Mouse (Mus musculus) CH12.LX (cell line): ENCODE measurements around the gene Polr2g. TPM values are rescaled to one million over a fixed set of nuclear protein-coding genes. Genes with fewer than 3 reads are reported as not detected.

Experiments used
- DNase-seq: peaks from one replicate; pipeline ENCODE4 v3.0.0-alpha.2; 2013; ENCODE audit errors: extremely low read depth
- H3K27ac ChIP-seq: 2 replicates; pipeline ENCODE4 v1.5.1; 2012; ENCODE audit warnings: low read depth, mild to moderate bottlenecking, control low read depth, moderate library complexity; ENCODE audit not compliant: insufficient read depth
- H3K27me3 ChIP-seq: replicated peaks from 2 replicates; pipeline ENCODE3; 2012; ENCODE audit warnings: inconsistent platforms
- H3K36me3 ChIP-seq, 2 experiments: replicated peaks in 1 of 2; 2 replicates each; pipeline versions ENCODE3 to v1.6.1; 2012; ENCODE audit warnings: inconsistent platforms in 1 of 2, low read length in 1 of 2, mild to moderate bottlenecking in 1 of 2, mixed read lengths in 1 of 2, moderate library complexity in 1 of 2; ENCODE audit not compliant: control insufficient read depth in 1 of 2, insufficient read depth in 1 of 2
- H3K4me1 ChIP-seq, 2 experiments: 2 replicates each; pipeline ENCODE4 v1.6.1; 2012; ENCODE audit warnings: inconsistent platforms in 1 of 2, moderate library complexity in 1 of 2; ENCODE audit not compliant: insufficient read depth in 2 of 2, control insufficient read depth in 1 of 2
- H3K4me2 ChIP-seq: 2 replicates; pipeline ENCODE4 v1.6.1; 2012; ENCODE audit warnings: low read depth, mild to moderate bottlenecking, control low read depth; ENCODE audit not compliant: poor library complexity, insufficient read depth, severe bottlenecking
- H3K4me3 ChIP-seq, 3 experiments: fragments of 150-350 bp in 1 of 3; sonication (generic) in 1 of 3; replicated peaks in 1 of 3; 2 replicates each; pipeline versions ENCODE3 to v1.5.1; 2011 to 2012; ENCODE audit warnings: low read depth in 2 of 3, low read length in 2 of 3, mild to moderate bottlenecking in 2 of 3, moderate library complexity in 2 of 3, control low read depth in 1 of 3, improper control_type of control experiment in 1 of 3, inconsistent platforms in 1 of 3, mixed read lengths in 1 of 3; ENCODE audit not compliant: poor library complexity in 1 of 3
- H3K79me2 ChIP-seq: replicated peaks from 2 replicates; pipeline ENCODE4 v1.6.1; 2012; ENCODE audit warnings: mild to moderate bottlenecking, moderate library complexity; ENCODE audit not compliant: control insufficient read depth, poor library complexity, insufficient read depth, severe bottlenecking; ENCODE audit errors: extremely low read depth
- H3K9ac ChIP-seq: 2 replicates; pipeline ENCODE4 v1.6.1; 2012; ENCODE audit warnings: low read depth, mild to moderate bottlenecking, control low read depth, moderate library complexity; ENCODE audit not compliant: insufficient read depth
- H3K9me3 ChIP-seq: replicated peaks from 2 replicates; pipeline ENCODE3; 2012; ENCODE audit warnings: low read length, inconsistent platforms, mixed read lengths
- BHLHE40 ChIP-seq: IDR thresholded peaks from 2 replicates; pipeline ENCODE4 v1.6.1; 2011; ENCODE audit warnings: mild to moderate bottlenecking, low read depth, low read length, improper control_type of control experiment
- CHD2 ChIP-seq: IDR thresholded peaks from 2 replicates; pipeline ENCODE4 v1.6.1; 2011; ENCODE audit warnings: low read length, improper control_type of control experiment
- CTCF ChIP-seq, 2 experiments: IDR thresholded peaks in 1 of 2; conservative IDR thresholded peaks in 1 of 2; 2 replicates each; pipeline ENCODE4 v1.5.1; 2011 to 2012; ENCODE audit warnings: low read depth in 2 of 2, low read length in 2 of 2, improper control_type of control experiment in 1 of 2, inconsistent platforms in 1 of 2, mild to moderate bottlenecking in 1 of 2, moderate library complexity in 1 of 2
- ELF1 ChIP-seq: IDR thresholded peaks from 2 replicates; pipeline ENCODE4 v1.6.1; 2014; ENCODE audit warnings: low read depth, mild to moderate bottlenecking, inconsistent platforms, low read length, improper control_type of control experiment
- EP300 ChIP-seq: IDR thresholded peaks from 2 replicates; pipeline ENCODE4 v1.6.1; 2011; ENCODE audit warnings: low read length, improper control_type of control experiment
- ETS1 ChIP-seq: conservative IDR thresholded peaks from 2 replicates; pipeline ENCODE4 v1.6.1; 2012; ENCODE audit warnings: low read depth, mild to moderate bottlenecking, inconsistent platforms, low read length, improper control_type of control experiment, moderate library complexity
- HCFC1 ChIP-seq: IDR thresholded peaks from 2 replicates; pipeline ENCODE4 v1.6.1; 2012; ENCODE audit warnings: low read depth, mild to moderate bottlenecking, inconsistent platforms, low read length, improper control_type of control experiment
- IRF4 ChIP-seq: IDR thresholded peaks from 2 replicates; pipeline ENCODE4 v1.6.1; 2014; ENCODE audit warnings: low read depth, mild to moderate bottlenecking, inconsistent platforms, low read length, improper control_type of control experiment
- JUN ChIP-seq: IDR thresholded peaks from 2 replicates; pipeline ENCODE4 v1.6.1; 2011; ENCODE audit warnings: low read depth, mild to moderate bottlenecking, low read length, improper control_type of control experiment, moderate library complexity; ENCODE audit not compliant: insufficient read depth
- KAT2A ChIP-seq: IDR thresholded peaks from 2 replicates; pipeline ENCODE4 v1.6.1; 2012; ENCODE audit warnings: low read length, improper control_type of control experiment, inconsistent platforms; ENCODE audit not compliant: insufficient replicate concordance
- MAX ChIP-seq: IDR thresholded peaks from 2 replicates; pipeline ENCODE4 v1.6.1; 2011; ENCODE audit warnings: low read length, improper control_type of control experiment
- MAZ ChIP-seq: IDR thresholded peaks from 2 replicates; pipeline ENCODE4 v1.6.1; 2012; ENCODE audit warnings: low read depth, mild to moderate bottlenecking, inconsistent platforms, low read length, improper control_type of control experiment, moderate library complexity
- MEF2A ChIP-seq: IDR thresholded peaks from 2 replicates; pipeline ENCODE4 v1.6.1; 2014; ENCODE audit warnings: low read depth, mild to moderate bottlenecking, inconsistent platforms, low read length, improper control_type of control experiment, borderline replicate concordance
- MXI1 ChIP-seq: IDR thresholded peaks from 2 replicates; pipeline ENCODE4 v1.6.1; 2011; ENCODE audit warnings: mild to moderate bottlenecking, low read depth, low read length, improper control_type of control experiment
- MYC ChIP-seq: IDR thresholded peaks from 2 replicates; pipeline ENCODE4 v1.6.1; 2011; ENCODE audit warnings: low read depth, mild to moderate bottlenecking, improper control_type of control experiment, low read length
- NELFE ChIP-seq: IDR thresholded peaks from 2 replicates; pipeline ENCODE4 v1.6.1; 2011; ENCODE audit warnings: low read depth, low read length, improper control_type of control experiment
- NRF1 ChIP-seq: IDR thresholded peaks from 2 replicates; pipeline ENCODE4 v1.6.1; 2014; ENCODE audit warnings: low read depth, mild to moderate bottlenecking, inconsistent platforms, low read length, improper control_type of control experiment, moderate library complexity
- PAX5 ChIP-seq: IDR thresholded peaks from 2 replicates; pipeline ENCODE4 v1.6.1; 2012; ENCODE audit warnings: low read length, inconsistent platforms, mixed read lengths
- POLR2A ChIP-seq: IDR thresholded peaks from 2 replicates; pipeline ENCODE4 v1.6.1; 2011; ENCODE audit warnings: low read depth, mild to moderate bottlenecking, improper control_type of control experiment, low read length
- POLR2AphosphoS2 ChIP-seq: IDR thresholded peaks from 2 replicates; pipeline ENCODE4 v1.6.1; 2011; ENCODE audit warnings: low read depth, low read length, improper control_type of control experiment
- RAD21 ChIP-seq: IDR thresholded peaks from 2 replicates; pipeline ENCODE4 v1.6.1; 2011; ENCODE audit warnings: low read depth, mild to moderate bottlenecking, low read length, improper control_type of control experiment, moderate library complexity
- SIN3A ChIP-seq: IDR thresholded peaks from 2 replicates; pipeline ENCODE4 v1.6.1; 2012; ENCODE audit warnings: low read length, improper control_type of control experiment, inconsistent platforms
- TBP ChIP-seq: conservative IDR thresholded peaks from 2 replicates; pipeline ENCODE4 v1.6.1; 2011; ENCODE audit warnings: low read depth, low read length, improper control_type of control experiment
- TCF12 ChIP-seq: IDR thresholded peaks from 2 replicates; pipeline ENCODE4 v1.6.1; 2014; ENCODE audit warnings: low read depth, mild to moderate bottlenecking, inconsistent platforms, low read length, improper control_type of control experiment
- UBTF ChIP-seq: IDR thresholded peaks from 2 replicates; pipeline ENCODE4 v1.6.1; 2012; ENCODE audit warnings: low read depth, mild to moderate bottlenecking, inconsistent platforms, low read length, improper control_type of control experiment, moderate library complexity
- USF1 ChIP-seq: IDR thresholded peaks from 2 replicates; pipeline ENCODE4 v1.6.1; 2014; ENCODE audit warnings: low read depth, mild to moderate bottlenecking, inconsistent platforms, low read length, improper control_type of control experiment
- USF2 ChIP-seq: conservative IDR thresholded peaks from 2 replicates; pipeline ENCODE4 v1.6.1; 2011; ENCODE audit warnings: low read depth, low read length, improper control_type of control experiment
- ZC3H11A ChIP-seq: IDR thresholded peaks from 2 replicates; pipeline ENCODE4 v1.6.1; 2012; ENCODE audit warnings: low read depth, mild to moderate bottlenecking, inconsistent platforms, low read length, improper control_type of control experiment
- ZKSCAN1 ChIP-seq: IDR thresholded peaks from 2 replicates; pipeline ENCODE4 v1.6.1; 2012; ENCODE audit warnings: low read depth, inconsistent platforms, low read length, improper control_type of control experiment, borderline replicate concordance
- ZMIZ1 ChIP-seq: IDR thresholded peaks from 2 replicates; pipeline ENCODE4 v1.6.1; 2012; ENCODE audit warnings: low read depth, mild to moderate bottlenecking, inconsistent platforms, low read length, improper control_type of control experiment
- dilution Hi-C: fragments of 300-500 bp; cut with MboI; formaldehyde crosslinking; loops from 2 replicates; pipeline ENCODE4 v1.14.3; 2020; ENCODE audit warnings: low sequenced_read_pairs; ENCODE audit not compliant: extremely low pct_unique_long_range_greater_than_20kb, extremely low pct_ligation_motif_present
- in situ Hi-C: fragments of 300-500 bp; cut with MboI; formaldehyde crosslinking; loops from 3 replicates; pipeline ENCODE4 v1.14.3; 2019; ENCODE audit warnings: low sequenced_read_pairs, low pct_ligation_motif_present, low pct_unique_long_range_greater_than_20kb, mixed read lengths
- polyA plus RNA-seq: library from polyadenylated mRNA; unstranded; fragments of >175 nt; gene quantifications from 2 replicates; pipeline ENCODE4 v1.2.1, GENCODE M21; 2012; ENCODE audit warnings: low read depth; ENCODE audit not compliant: insufficient read length
- total RNA-seq, 2 experiments: library from RNA; depleted of rRNA; stranded (reverse); fragments of 300-350 nt in 1 of 2; fragments of >200 nt in 1 of 2; gene quantifications; 2 replicates each; pipeline ENCODE4 v1.2.3; 2012 to 2014

Gene Polr2g
- total and polyA plus RNA-seq, 3 experiments, result 148 to 173 (median 157) TPM

GRCm38 (mm10) chr19:8838041-8838730 is 39.8 kb upstream of the Polr2g start:
- H3K27me3 ChIP-seq, result no peaks in the 10 kb centered on the region
- no peak for TF ChIP-seq EP300
- no peak for TF ChIP-seq MXI1
- TF ChIP-seq MAZ, result no peak
- no peak for TF ChIP-seq PAX5
- no peak for TF ChIP-seq MEF2A
- TF ChIP-seq CHD2, result no peak
- no peak for TF ChIP-seq USF2
- TF ChIP-seq SIN3A, result no peak
- no peak for TF ChIP-seq NRF1
- TF ChIP-seq TCF12, result no peak
- TF ChIP-seq USF1, result no peak
- TF ChIP-seq ZKSCAN1, result no peak
- TF ChIP-seq ZMIZ1, result no peak
- no peak for TF ChIP-seq ZC3H11A
- no peak for TF ChIP-seq KAT2A
- TF ChIP-seq CTCF (conservative IDR thresholded peaks at IDR 0.05 in 1 of 2, IDR thresholded peaks at IDR 0.05 in 1 of 2; ENCODE audit: low read depth in 2 of 2, low read length in 2 of 2), result no peak
- no peak for TF ChIP-seq ETS1
- TF ChIP-seq JUN, result no peak
- H3K9me3 ChIP-seq, result no peaks in the 10 kb centered on the region
- peak overlapping the region; percentile 56 to 65 (median 62) for H3K4me3 ChIP-seq
- peak overlapping the region; percentile 96 for H3K4me2 ChIP-seq
- peak overlapping the region; percentile 92 for H3K27ac ChIP-seq
- H3K79me2 ChIP-seq, result peaks cover 20% of the 10 kb centered on the region
- peak overlapping the region; percentile 75 for H3K9ac ChIP-seq
- no peak for DNase-seq
- peaks cover 11 to 45% of the 10 kb centered on the region in 2 experiments for H3K4me1 ChIP-seq
- dilution Hi-C loops, result no loop called here
- H3K36me3 ChIP-seq, result peaks cover 17 to 53% of the 10 kb centered on the region in 2 experiments
- in situ Hi-C loops, result loop anchor here (25.0 kb wide), 1 partner anchor 1024 kb away; no protein-coding TSS in a partner anchor

GRCm38 (mm10) chr19:8837251-8837791 is 38.9 kb upstream of the Polr2g start, which contains the start of gene Bscl2:
Gene Bscl2, plus strand, starts transcription at chr19:8837467.
- peak; percentile 72 for DNase-seq
- H3K27me3 ChIP-seq, result no peaks in the 10 kb centered on the region
- H3K79me2 ChIP-seq, result peaks cover 20% of the 10 kb centered on the region
- H3K27ac ChIP-seq, result peak within 1 kb of the TSS; percentile 92
- H3K9ac ChIP-seq, result peak within 1 kb of the TSS; percentile 75
- H3K9me3 ChIP-seq, result no peaks in the 10 kb centered on the region
- peaks cover 20 to 53% of the 10 kb centered on the region in 2 experiments for H3K36me3 ChIP-seq
- H3K4me2 ChIP-seq, result peak within 1 kb of the TSS; percentile 96
- H3K4me3 ChIP-seq, result peak within 1 kb of the TSS; percentile 56 to 65 (median 62)
- in situ Hi-C loops (loop anchor here (25.0 kb wide), 1 partner anchor 1025 kb away; no protein-coding TSS in a partner anchor), dilution Hi-C loops (no loop called here)
- peaks cover 11 to 45% of the 10 kb centered on the region in 2 experiments for H3K4me1 ChIP-seq
- TF ChIP-seq RAD21 (peak; percentile 1; the same call in 1 of the 2 replicates), MAZ (no peak), IRF4 (no peak; the same call in 1 of the 2 replicates), UBTF (peak; percentile 67; the same call in 1 of the 2 replicates), MYC (peak; percentile 93), MEF2A (peak; percentile 12), ZMIZ1 (peak; percentile 57; the same call in 1 of the 2 replicates), TBP (no peak), NRF1 (peak; percentile 79), BHLHE40 (peak; percentile 59), POLR2AphosphoS2 (peak; percentile 70), USF1 (no peak), ZKSCAN1 (no peak), HCFC1 (peak; percentile 63), NELFE (peak; percentile 44; the same call in 1 of the 2 replicates), POLR2A (peak; percentile 80), ZC3H11A (peak; percentile 87), ELF1 (0 out of 2 replicates have a peak, but pooled peaks have one; percentile 17), TCF12 (peak; percentile 70), MAX (peak; percentile 87)
